Mouse (Mus musculus) forelimb bud, embryonic 11.5 days (tissue): ENCODE results near the gene Zfp276.
A peak's percentile ranks its signal among the peaks of the same experiment; 100 is the strongest.
"Not testable (repeated sequence)": the region's sequence is repeated elsewhere in the genome, so short reads cannot be mapped to it uniquely, and the experiment has no call there.

Experiments used
- DNase-seq: peaks from one replicate; pipeline ENCODE4 v3.0.0-alpha.2; 2012; ENCODE audit warnings: low read depth, low spot score

Zfp276 gene

DNA sequence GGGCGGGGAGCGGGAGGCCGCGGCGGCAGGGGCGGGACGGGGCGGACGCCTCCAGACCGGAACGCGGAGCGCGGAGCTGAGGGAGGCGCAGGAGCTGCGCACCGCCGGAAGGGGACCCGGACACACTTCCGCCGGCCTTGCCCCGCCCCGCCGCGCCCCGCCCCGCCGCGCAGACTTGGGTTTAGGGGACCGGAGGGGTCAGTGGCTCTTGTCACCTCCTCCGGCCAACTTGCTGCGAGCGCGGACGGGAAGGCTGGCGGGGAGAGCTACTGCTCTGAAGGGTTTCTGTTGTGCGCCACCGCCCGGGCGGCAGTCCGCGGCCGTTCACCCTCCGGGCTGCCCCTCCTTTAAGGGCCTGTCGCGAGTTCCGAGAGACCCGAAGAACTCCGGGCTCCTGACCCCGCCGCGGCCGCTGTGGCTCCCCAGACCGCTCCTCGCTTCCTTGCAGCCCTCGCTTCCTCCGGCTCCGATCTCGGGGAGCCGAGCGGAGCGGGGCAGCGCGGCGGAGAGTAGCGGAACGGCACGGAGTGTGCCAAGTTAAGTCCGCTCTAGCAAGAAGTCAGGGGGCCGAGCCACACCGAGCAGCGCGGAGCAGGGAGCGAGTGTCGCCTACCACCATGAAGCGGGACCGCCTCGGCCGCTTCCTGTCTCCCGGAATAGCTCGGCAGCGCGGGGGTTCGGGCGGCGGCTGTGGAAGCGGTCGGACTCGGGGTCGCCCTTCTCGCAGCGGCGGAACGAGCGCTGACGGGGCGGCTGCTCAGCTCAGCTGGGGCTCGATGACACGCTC lies at the start of gene Zfp276, which contains the start of gene Vps9d1:
Zfp276 (plus strand) TSS at position 97 of the 787 bp plus-strand sequence.
Vps9d1 (minus strand) TSS at position 250 of the 787 bp plus-strand sequence.
- peak; percentile 74 for DNase-seq

DNA sequence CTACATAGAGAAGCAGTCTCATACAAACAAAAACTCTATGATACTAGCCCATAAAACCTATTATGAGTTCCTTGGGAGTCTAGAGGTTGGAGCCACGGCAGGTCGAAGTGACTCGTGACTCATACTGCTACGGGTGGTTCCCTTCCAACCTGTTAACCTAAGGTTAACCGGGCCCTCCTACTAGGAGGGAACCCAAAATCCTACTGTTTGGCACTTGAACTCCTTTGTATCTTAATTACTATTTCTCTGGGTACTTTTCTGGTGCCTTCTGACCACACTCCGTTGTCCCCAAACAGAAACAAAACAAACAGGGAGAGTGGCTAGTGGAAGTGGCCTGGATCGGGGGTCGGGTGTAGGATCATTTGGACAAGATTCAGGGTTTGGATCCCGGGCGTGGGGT lies 42.1 kb upstream of the Zfp276 start:
- no peak for DNase-seq

- peak; percentile 96 for DNase-seq
Observed at GRCm38 (mm10) chr8:123212321-123213117, 41.5 kb upstream of the Zfp276 start, which contains the start of the genes Chmp1a and Spata33. Gene Chmp1a (minus strand): TSS chr8:123212763. Gene Spata33 (plus strand): TSS chr8:123212832.

GRCm38 (mm10) chr8:123213118-123213772 lies 40.8 kb upstream of the Zfp276 start:
- DNase-seq, result no peak

DNA sequence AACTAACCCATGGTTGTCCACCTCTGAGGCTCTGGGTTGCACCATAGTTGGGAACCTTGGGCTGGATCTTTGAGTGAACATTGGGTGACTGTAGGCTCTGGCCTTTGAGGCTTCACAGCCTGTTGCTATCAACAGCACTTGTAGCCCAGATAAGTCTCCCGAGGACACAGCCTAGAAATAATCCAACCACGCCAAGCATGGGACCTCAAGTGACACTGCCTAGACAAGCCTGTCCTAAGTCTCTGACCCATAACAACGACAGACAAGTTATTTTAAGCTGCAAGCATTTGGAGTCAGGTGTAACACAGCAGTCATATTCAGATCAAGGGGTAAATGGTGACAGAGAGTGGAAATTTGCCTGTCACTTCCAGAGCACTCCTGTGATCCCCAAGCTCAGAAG lies 38.6 kb upstream of the Zfp276 start:
- no peak for DNase-seq

DNA sequence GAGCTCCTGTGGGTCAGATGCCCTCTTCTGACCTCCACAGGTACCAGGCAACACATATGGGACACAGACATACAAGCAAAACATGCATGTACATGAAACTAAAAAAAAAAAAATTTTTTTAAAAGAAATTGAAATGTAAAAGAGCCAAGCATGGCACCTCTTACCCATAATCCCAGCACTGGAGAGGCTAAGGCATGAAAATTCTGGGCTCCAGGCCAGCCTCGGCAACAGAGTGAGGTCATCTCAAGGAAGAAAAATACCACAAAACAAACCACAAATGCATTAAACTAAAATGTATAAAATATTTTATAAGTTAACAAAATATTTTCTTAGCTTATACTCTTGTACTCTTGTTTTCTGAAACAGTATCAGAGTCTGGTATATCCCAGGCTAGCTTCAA lies 33.1 kb upstream of the Zfp276 start:
- DNase-seq, result no peak

DNA sequence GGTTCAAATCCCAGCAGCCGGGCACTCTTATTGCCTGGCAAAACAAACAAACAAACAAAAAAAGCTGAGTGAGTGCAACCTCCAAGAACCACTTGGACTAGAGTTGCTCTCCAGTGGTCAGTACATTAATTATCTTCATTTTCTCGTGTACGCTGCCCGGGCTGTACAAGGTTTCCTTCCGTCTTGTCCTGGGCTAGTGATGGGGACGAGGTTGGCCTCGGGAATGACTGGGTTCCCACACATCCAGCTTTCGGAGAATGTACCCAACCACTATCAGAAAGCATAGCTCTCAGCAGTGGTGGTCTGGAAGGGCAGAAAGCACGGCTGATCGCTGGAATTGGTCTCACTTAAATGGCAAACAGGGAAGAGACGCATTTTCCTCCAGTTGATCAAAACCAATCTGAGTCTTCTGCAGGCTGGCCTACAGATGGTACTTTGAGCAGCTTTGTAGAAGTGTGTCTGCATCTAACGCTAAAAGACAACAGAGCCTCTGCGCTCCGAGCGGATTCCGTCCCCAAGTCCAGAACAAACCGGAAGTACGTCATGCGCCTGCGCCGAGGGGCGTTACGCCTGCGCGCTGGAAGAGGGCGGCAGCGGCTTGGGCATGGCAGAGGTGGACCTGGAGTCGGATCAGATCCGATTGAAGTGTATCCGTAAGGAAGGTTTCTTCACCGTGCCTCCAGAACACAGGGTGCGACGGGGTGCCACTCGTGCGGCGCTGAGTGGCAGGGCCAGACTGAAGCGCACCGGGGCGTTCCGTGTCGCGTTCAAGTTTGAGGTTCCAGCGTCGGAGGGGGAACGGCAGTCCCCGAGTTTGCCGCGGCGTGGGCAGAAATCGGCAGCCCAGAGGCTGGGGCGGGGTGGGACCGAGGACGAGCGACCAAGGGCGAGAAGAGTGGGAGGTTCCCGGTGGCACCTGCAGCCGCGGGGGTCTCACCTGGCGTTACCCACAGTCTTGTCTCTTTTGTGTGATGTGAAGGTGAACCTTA lies 29.4 kb upstream of the Zfp276 start, which contains the start of gene Cdk10:
Cdk10 (plus strand) TSS at position 565 of the 989 bp plus-strand sequence.
- DNase-seq, result peak; percentile 89

- DNase-seq, result no peak
Observed at GRCm38 (mm10) chr8:123228416-123228815, 25.6 kb upstream of the Zfp276 start.

GRCm38 (mm10) chr8:123230326-123230725 lies 23.7 kb upstream of the Zfp276 start:
- DNase-seq, result not testable (repeated sequence)

GRCm38 (mm10) chr8:123231742-123232141 lies 22.3 kb upstream of the Zfp276 start:
- no peak for DNase-seq

DNA sequence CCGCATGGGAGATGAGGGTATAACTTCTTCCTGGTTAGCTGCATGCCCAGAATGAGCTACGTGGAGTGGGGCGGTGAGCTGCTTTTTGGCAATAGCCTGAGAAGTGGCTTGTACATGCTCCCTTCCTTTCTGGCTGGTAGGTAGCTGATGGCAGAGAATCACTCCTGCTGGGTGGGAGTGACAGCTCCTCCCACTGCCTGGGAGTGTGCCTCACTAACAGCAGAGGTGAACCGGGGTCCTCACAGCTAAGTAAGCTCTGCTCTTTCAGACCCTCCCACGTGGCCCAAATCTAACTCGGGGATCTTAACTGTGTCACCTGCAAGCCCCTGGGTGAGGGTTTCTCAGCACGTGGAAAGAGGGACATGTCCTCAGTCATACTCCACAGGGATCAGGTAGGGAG lies 21.4 kb upstream of the Zfp276 start:
- no peak for DNase-seq

GRCm38 (mm10) chr8:123233300-123233699 lies 20.7 kb upstream of the Zfp276 start:
- no peak for DNase-seq

DNA sequence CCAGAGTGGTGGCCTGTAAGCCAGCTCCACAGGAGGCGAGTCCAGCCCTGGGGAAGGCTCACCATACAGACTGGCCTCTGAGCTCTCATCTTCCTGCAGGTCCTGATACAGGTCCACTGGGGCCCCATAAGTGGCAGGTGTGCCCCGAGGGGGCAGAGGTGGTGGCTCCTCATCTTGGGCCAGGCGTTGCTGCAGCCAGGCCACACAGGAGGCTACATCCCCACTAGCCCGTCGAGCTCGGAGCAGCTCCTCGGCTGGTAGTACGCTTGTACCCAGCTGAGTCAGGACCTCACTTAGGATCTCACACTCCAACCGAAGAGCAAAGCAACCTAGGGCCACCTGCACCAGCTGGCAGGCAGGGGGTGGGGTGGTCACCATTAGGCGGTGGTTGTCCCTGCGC lies 20.2 kb upstream of the Zfp276 start:
- DNase-seq, result no peak

GRCm38 (mm10) chr8:123234918-123235519 lies 19.0 kb upstream of the Zfp276 start:
- peak; percentile 23 for DNase-seq

DNA sequence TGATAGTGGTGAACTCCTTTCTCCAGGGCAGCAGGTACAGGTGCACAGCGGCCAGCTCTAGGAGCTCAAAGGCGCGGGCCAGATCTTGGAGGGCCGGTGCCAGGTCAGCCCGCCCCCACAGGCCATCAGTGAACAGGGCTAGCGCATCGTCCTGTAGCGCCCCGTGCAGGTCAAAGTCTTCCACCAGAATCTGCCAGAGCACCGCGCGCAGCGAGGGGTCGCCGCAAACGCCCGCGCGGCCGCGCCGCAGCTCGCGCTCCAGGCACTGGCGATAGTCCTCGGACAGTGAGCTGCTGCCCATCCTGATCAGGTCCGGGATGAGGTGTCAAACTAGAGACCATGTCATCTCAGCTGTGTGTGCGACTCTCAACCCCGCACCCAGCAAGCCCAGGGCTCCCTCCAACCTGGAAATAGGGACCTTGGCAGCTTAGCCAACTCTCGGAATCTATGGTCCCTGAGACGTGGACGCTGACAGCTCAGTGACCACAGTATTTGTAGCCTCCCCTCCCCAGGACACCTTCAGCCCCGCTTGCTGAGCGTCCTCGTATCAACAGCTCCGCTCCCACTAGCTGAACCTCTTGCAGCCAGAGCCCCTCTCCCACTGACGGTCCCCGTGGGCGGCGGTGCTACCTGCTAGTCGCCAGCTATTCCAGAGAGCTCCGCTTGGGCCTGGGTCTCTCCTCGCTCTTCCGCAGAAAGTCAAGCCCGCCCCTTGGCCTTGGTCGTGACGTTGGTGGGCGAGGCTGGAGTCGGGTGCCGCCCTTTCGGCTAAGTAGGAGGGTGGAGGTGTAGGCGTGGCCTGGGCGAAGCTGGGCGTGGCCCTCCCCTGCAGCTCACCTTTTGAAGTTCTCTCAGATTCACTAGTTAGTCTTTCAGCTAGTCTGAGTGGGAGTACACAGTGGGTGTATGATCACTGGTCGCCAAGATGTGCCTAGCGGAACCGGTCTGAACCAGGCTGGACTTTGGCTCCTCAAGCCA lies 18.2 kb upstream of the Zfp276 start, which contains the start of gene Spata2l:
Spata2l (minus strand) TSS at position 714 of the 978 bp plus-strand sequence.
- DNase-seq, result peak; percentile 89

DNA sequence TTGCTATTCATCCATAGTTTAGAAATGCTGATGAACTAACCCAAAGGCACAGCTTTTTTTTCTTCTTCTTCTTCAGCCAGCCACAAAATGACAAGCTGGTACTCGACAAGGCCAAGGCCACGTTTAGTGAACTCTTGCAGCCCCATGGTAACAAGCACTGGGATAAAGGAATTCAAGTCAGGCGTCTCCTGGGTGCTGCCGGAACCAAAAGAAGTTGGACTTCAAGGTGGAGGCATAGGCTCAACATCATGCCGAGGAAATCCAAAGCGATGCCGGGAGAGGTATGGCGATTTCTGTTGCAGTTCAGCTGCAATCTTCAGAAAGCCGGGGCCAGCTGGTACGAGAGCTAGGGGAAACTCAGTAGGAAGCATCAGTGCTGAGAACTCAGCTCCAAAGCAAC lies 14.6 kb upstream of the Zfp276 start:
- DNase-seq, result no peak

GRCm38 (mm10) chr8:123242107-123242923 lies 11.7 kb upstream of the Zfp276 start:
- no peak for DNase-seq

- DNase-seq, result no peak
Observed at GRCm38 (mm10) chr8:123243053-123243452, 10.9 kb upstream of the Zfp276 start.
